Mouse (Mus musculus) gastrocnemius, postnatal 25 days (tissue): ENCODE data around the gene Lrrc17. TPM values are rescaled to one million over a fixed set of nuclear protein-coding genes. Genes with fewer than 3 reads are reported as not detected.
A peak's percentile ranks its signal among the peaks of the same experiment; 100 is the strongest.
"Not testable (repeated sequence)": the region's sequence is repeated elsewhere in the genome, so short reads cannot be mapped to it uniquely, and the experiment has no call there.

ENCODE experiments used
- DNase-seq: peaks from one replicate; pipeline ENCODE4 v3.0.0; 2022
- total RNA-seq, 2 experiments: library from RNA; stranded (reverse); gene quantifications; 1 replicate in 1 of 2; 2 replicates in 1 of 2; pipeline ENCODE4 v1.2.3; 2021

Lrrc17 gene
- total RNA-seq, 2 experiments from 2014 or later: 2.4 to 4.7 TPM

GRCm38 (mm10) chr5:21542226-21542625 lies 1.1 kb upstream of the Lrrc17 start:
- no peak for DNase-seq

- peak; percentile 64 for DNase-seq
Measured at GRCm38 (mm10) chr5:21544821-21545220, 1.5 kb downstream of the Lrrc17 start.

GRCm38 (mm10) chr5:21545227-21545626 lies 1.9 kb downstream of the Lrrc17 start:
- no peak for DNase-seq

GRCm38 (mm10) chr5:21545786-21546185 lies 2.4 kb downstream of the Lrrc17 start:
- peak; percentile 32 for DNase-seq

DNA sequence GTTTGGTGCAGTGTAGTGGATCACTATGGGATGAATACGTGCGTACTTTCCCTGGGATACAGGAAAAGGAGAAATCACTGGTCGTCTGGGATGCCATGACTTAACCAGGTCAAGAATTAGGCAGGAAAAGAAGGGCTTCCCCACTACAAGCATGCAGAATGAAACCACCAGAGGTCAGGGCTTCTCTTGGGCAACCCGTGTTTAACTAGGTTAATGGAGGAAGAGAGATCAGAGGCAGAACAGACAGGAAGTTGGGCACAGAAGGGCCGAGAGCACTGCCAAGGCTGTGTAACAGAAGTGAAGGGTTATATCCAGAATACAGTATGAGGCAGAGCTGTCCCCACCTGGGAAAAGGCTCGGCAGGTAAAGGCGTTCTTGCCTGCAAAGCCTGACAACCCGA lies 3.6 kb downstream of the Lrrc17 start:
- DNase-seq: no peak

GRCm38 (mm10) chr5:21553685-21554084 lies 10.3 kb downstream of the Lrrc17 start:
- no peak for DNase-seq

DNA sequence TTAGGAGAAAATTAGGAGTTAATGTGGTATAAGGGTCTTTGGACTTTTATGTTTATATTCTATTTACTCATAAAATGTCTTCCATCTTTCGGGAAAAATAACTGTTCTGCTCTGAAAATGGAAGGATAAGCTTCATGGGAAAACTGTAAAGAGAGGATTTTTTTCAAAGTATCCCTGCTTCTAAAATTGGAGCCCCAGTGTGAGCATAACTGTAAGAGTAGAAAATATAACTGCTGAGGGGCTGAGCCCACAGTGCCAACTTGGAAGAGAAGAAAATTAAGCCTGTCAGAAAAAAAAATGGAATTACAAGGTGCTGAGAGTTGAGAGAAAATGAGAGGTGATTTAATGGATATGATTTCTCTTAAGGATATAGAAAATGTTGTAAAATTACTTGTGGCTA lies 11.4 kb downstream of the Lrrc17 start:
- no peak for DNase-seq

DNA sequence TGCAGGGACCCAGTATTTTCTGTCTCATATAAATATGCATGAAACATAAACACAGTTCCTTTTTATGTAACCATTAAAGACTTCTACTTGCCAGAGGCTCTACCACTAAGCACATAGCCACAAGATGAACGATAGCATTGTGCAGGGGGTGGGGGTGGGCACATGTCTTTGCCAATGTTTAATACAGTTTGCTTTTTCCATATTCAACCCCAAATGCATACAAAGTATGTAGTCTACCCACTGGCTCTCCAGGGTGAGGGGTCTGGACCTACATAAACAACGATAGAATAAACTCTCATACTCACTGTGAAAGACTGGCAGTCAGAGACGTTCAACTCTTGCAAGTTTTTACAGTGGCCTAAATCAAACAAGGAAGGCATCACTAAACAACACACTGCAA lies 13.1 kb downstream of the Lrrc17 start:
- DNase-seq: no peak

DNA sequence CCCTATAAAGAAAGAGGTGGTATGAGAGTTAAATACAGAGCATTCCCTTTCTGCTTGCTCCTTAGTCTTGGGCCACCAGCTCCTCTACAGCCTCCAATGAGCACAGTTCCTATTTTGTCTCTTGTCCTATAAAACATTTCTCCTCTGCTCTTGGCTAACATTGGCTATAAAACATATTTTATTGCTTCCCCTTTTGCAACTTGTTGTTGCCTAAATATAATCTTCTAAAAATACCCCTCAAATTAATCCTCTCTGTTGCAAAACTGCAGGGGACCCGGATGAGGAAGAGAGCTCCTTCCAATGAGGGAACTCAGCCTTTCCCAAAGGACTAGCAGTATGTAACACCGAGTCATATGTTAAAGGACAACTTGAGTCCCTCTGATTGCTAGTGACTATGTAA lies 20.6 kb downstream of the Lrrc17 start:
- DNase-seq: no peak

- DNase-seq: no peak
Measured at GRCm38 (mm10) chr5:21565392-21566065, 22.2 kb downstream of the Lrrc17 start.

GRCm38 (mm10) chr5:21567784-21568183 lies 24.4 kb downstream of the Lrrc17 start:
- no peak for DNase-seq

DNA sequence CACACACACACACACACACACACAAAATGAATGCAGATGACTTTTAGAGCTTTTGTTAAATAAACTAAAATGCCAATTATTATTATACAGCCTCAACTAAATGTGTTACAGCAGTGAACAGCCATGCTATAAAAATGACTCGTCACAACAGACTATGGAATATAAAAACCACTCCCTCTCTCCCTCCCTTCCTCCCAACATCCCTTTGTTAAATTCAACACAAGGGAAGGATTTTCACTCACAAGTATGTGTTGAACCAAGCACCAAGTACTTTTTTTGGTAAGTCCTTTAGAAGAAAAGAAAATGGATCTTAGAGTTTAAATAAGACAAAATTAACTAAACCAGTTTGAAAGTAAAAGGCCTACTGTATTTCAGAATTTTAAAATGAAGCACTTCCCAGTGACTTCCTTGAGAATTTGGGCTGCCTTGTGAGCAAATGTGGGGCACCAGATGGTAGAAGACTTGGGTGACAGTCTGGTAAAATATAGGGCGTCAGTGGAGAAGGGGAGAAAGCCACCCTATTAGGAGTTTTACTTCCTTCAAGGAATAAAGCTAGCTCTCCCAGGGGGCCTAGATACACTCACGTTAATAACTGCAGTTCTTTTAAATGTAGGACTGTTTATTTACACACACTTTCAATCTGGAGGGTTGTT lies 29.5 kb downstream of the Lrrc17 start:
- DNase-seq: no peak

GRCm38 (mm10) chr5:21574386-21575209 lies 31.2 kb downstream of the Lrrc17 start:
- DNase-seq: no peak

GRCm38 (mm10) chr5:21575210-21575550 lies 31.8 kb downstream of the Lrrc17 start:
- no peak for DNase-seq

DNA sequence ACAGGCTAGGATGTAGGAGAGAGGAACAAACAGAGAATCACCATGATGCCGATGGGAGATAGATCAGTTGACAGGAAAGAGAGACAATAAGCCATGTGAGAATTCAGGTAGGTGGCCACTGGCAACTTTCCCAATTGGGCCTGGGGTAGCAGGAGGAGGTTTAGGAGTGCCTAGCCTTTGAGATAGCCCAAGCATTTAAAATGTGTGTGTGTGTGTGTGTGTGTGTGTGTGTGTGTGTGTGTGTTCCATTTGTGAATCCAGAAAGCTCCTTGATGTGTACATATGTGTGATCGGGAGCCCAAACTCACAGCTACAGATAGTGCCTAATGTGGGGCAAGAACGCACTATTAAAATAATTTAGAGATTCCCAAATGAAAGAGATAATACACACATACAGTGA lies 34.8 kb downstream of the Lrrc17 start:
- DNase-seq: no peak

GRCm38 (mm10) chr5:21586763-21587162 lies 43.4 kb downstream of the Lrrc17 start:
- DNase-seq: no peak

- no peak for DNase-seq
Measured at GRCm38 (mm10) chr5:21587683-21588082, 44.3 kb downstream of the Lrrc17 start.

GRCm38 (mm10) chr5:21588220-21588619 lies 44.9 kb downstream of the Lrrc17 start:
- DNase-seq: no peak

DNA sequence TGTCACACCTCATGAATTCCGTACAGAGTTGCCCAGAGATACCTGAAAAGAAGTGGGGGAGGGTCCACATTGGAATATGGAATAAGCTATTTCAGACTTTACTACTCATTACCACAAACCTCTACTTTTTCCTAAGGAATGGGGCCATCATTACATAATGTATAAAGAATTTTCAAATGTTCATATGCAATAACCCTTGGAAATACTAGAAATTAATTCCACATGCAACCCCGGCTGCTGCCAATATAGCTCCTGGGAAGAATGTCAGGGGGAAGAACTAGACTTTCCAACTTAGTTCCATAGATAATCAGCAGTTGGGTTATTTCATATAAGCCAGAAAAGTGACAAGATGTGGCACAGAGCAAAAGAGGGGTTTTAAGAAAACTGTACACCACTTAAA lies 48.7 kb downstream of the Lrrc17 start:
- no peak for DNase-seq

GRCm38 (mm10) chr5:21593201-21593709 lies 49.9 kb downstream of the Lrrc17 start:
- no peak for DNase-seq

DNA sequence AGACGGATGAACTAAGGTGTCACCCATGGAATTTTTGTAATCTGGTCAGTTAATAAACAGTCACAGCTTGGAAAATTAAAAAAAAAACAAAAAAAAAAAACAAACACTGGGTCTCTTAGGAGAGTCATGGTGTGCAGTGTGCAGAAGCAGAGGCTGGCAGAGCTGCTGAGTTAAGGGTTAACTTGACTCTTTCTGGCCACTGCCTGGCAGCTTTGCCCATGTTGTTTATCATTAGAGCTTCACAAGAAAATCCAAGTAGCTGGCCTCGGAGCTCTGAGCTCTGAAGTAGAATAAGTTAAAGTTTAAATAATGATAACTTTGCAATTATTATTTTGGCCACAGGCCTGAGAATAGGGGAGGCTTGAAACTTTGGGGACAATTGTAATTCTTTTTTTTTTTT lies 56.2 kb downstream of the Lrrc17 start:
- not testable (repeated sequence) for DNase-seq

DNA sequence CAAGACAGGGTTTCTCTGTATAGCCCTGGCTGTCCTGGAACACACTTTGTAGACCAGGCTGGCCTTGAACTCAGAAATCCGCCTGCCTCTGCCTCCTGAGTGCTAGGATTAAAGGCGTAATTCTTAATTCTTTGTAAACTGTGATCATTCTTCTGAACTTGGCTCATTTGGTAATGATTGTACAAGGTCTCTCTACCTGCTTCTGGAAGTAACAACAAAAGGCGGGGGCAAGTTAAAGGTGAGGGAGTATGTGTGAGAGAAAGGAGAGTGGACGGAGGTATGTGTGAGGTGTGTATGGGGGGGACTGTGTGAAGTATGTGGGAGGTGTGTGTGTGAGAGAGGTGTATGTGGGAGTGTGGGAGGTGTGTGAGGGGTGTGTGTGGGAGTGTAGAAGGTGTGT lies 56.6 kb downstream of the Lrrc17 start:
- DNase-seq: no peak

DNA sequence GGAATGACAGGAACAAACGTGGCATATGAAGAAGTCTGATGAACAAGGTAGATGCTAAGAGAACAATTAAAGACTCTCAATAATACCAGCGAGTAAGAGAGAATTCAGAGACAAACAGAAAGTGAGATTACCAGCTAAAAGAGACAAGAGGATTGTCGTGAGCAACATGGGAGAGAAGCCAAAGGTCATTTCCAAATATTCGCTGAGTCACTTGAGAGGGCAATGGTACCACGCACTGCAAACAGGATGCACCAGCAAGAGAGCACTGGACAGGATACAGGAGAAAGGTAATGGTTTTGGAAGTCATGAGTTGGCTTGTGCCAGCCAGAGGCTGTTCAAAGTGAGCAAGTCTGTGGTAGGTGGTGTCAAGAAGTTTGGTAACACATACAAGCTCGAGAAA lies 62.6 kb downstream of the Lrrc17 start:
- no peak for DNase-seq
